Mouse (Mus musculus): ENCODE measurements around the gene Emp1.

DNA sequence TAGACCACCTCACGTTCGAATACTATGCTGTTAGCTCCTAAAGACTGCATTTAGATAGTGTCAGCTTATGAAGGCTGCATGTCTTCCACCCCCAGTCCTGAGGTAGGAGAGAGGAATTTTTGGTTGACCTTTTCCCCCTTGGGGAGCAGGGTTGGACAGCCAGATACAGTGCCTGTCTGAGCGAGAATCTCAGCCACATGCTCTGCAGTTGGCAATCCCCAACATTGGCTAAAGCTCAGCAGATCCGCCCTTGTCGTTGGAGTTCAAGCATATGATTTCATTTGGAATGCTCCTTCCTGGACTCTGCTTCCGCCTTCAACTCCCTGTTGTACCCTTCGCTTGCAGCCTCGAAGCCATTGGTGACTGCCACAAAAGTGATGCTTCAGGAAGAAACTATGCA is 26.0 kb upstream of the Emp1 start:
- TF ChIP-seq CTCF (IDR thresholded peaks at IDR 0.05; ENCODE audit: borderline replicate concordance, control insufficient read depth, extremely low read depth, insufficient read depth, low read length, poor library complexity) (no peak), POLR2A (IDR thresholded peaks at IDR 0.05; ENCODE audit: control insufficient read depth, extremely low read depth, insufficient read depth, low read length, poor library complexity) (no peak)
